14 mouse cellular contexts compared by ENCODE assay signal in genomic region chr7:141770988-141771387, GRCm38 (mm10). TPM values are rescaled to one million over a fixed set of nuclear protein-coding genes. Genes with fewer than 3 reads are reported as not detected.
DNase-seq lines count a peak whose midpoint lies in the region; ATAC-seq and TF ChIP-seq lines count a peak whose summit lies in the region.
"Had no signal": no experiment of that assay in that cellular context is flagged by ENCODE, and none has a peak within 500 bp of the region (broad histone marks: within the 10 kb centered on the region; RNA-seq: fewer than 3 reads in every experiment).

No protein-coding gene starts in this region.

- 84% methylated on average over 8 of the region's 8 CpGs for WGBS in midbrain, embryonic 15.5 days
- 89% methylated on average over 8 of the region's 8 CpGs for WGBS in hindbrain, embryonic 16.5 days
- 88% methylated on average over 8 of the region's 8 CpGs for WGBS in forebrain, embryonic 16.5 days

- H3K27ac ChIP-seq in MEL (ENCODE audit: control insufficient read depth, low read depth, low read length) = peak overlapping the region; percentile 39; the same call in 1 of the 2 replicates
- H3K27ac ChIP-seq in midbrain, embryonic 15.5 days = no peak overlapping the region
- no peak overlapping the region for H3K27ac ChIP-seq in hindbrain, embryonic 16.5 days (ENCODE audit: low read depth, low read length)
- no peak overlapping the region for H3K27ac ChIP-seq in forebrain, embryonic 16.5 days (ENCODE audit: low read length)
- H3K27ac ChIP-seq: hindbrain, embryonic 13.5 days had no signal

- ATAC-seq in G1E (ENCODE audit: extremely low read depth, insufficient number of reproducible peaks, low FRiP score, poor library complexity, severe bottlenecking) = peak; percentile 78
- ATAC-seq in megakaryocyte, adult 5-6 weeks (ENCODE audit: poor library complexity, severe bottlenecking) = peak; percentile 56
- no peak for ATAC-seq in midbrain, embryonic 15.5 days (replicated peaks)
- ATAC-seq in activated CD4-positive, CD25-positive, alpha-beta regulatory T cell, adult 4 months = no peak
- no peak for ATAC-seq in hindbrain, embryonic 16.5 days
- ATAC-seq in forebrain, embryonic 16.5 days = no peak

- no peak overlapping the region for H3K4me2 ChIP-seq in midbrain, embryonic 15.5 days
- no peak overlapping the region for H3K4me2 ChIP-seq in hindbrain, embryonic 16.5 days (ENCODE audit: low read length)
- no peak overlapping the region for H3K4me2 ChIP-seq in forebrain, embryonic 16.5 days (ENCODE audit: low read length)
- H3K4me2 ChIP-seq: hindbrain, embryonic 13.5 days had no signal

- peak; percentile 99 to 100 for TF ChIP-seq EP300 in MEL (IDR thresholded peaks at IDR 0.05; ENCODE audit: low read depth in 1 of 2, low read length in 2 of 2)

- H3K9ac ChIP-seq in MEL (ENCODE audit: control insufficient read depth, low read depth, low read length, poor library complexity, severe bottlenecking) = no peak overlapping the region
- H3K9ac ChIP-seq in midbrain, embryonic 15.5 days = no peak overlapping the region
- no peak overlapping the region for H3K9ac ChIP-seq in hindbrain, embryonic 16.5 days (ENCODE audit: low read depth, low read length)
- no peak overlapping the region for H3K9ac ChIP-seq in forebrain, embryonic 16.5 days (replicated peaks; ENCODE audit: low read depth, low read length)
- H3K9ac ChIP-seq: hindbrain, embryonic 13.5 days had no signal

- H3K4me3 ChIP-seq in G1E (ENCODE audit: low read depth, low read length) = 0 out of 2 replicates have a peak overlapping the region, but pooled peaks have one; percentile 6
- no peak overlapping the region for H3K4me3 ChIP-seq in MEL (ENCODE audit: control insufficient read depth in 1 of 2, insufficient read depth in 1 of 2, low read depth in 2 of 2, low read length in 2 of 2)
- H3K4me3 ChIP-seq in midbrain, embryonic 15.5 days = no peak overlapping the region
- no peak overlapping the region for H3K4me3 ChIP-seq in hindbrain, embryonic 16.5 days (ENCODE audit: low read length)
- H3K4me3 ChIP-seq in forebrain, embryonic 16.5 days (replicated peaks; ENCODE audit: low read length) = no peak overlapping the region
- H3K4me3 ChIP-seq: hindbrain, embryonic 13.5 days had no signal

- TF ChIP-seq RAD21 in MEL (IDR thresholded peaks at IDR 0.05; ENCODE audit: low read depth, low read length) = no peak

- TF ChIP-seq POLR2A in MEL (IDR thresholded peaks at IDR 0.05; ENCODE audit: control insufficient read depth in 1 of 2, insufficient read depth in 1 of 2, low read depth in 1 of 2, low read length in 2 of 2, poor library complexity in 1 of 2) = no peak

- peak; percentile 25 for DNase-seq in G1E (ENCODE audit: low spot score)
- DNase-seq in MEL (ENCODE audit: low read depth, low spot score) = peak; percentile 87
- peak; percentile 11 for DNase-seq in heart, postnatal 4 days
- DNase-seq: cerebellum, postnatal 36 days; kidney, postnatal 4 days; thymus, postnatal 14 days had no signal

- no peaks in the 10 kb centered on the region for H3K9me3 ChIP-seq in G1E (replicated peaks)
- H3K9me3 ChIP-seq in MEL (replicated peaks; ENCODE audit: insufficient read depth, low read length) = no peaks in the 10 kb centered on the region
- H3K9me3 ChIP-seq in midbrain, embryonic 15.5 days = no peaks in the 10 kb centered on the region
- H3K9me3 ChIP-seq in hindbrain, embryonic 16.5 days (ENCODE audit: control insufficient read depth, low read length) = no peaks in the 10 kb centered on the region
- H3K9me3 ChIP-seq in forebrain, embryonic 16.5 days (ENCODE audit: control insufficient read depth, low read length) = no peaks in the 10 kb centered on the region
- H3K9me3 ChIP-seq: hindbrain, embryonic 13.5 days had no signal

- H3K36me3 ChIP-seq in G1E (replicated peaks) (no peaks in the 10 kb centered on the region), MEL (ENCODE audit: control insufficient read depth in 1 of 2, insufficient read depth in 2 of 2, low read length in 2 of 2) (peaks cover 0 to 56% of the 10 kb centered on the region in 2 experiments; a peak in 2 of 4 replicates)
- H3K36me3 ChIP-seq in midbrain, embryonic 15.5 days (replicated peaks) = no peaks in the 10 kb centered on the region
- H3K36me3 ChIP-seq in hindbrain, embryonic 16.5 days (ENCODE audit: control insufficient read depth, insufficient read depth, low read length) = no peaks in the 10 kb centered on the region
- no peaks in the 10 kb centered on the region for H3K36me3 ChIP-seq in forebrain, embryonic 16.5 days (ENCODE audit: control insufficient read depth, insufficient read depth)
- H3K36me3 ChIP-seq: hindbrain, embryonic 13.5 days had no signal

- H3K4me1 ChIP-seq in G1E (ENCODE audit: insufficient read depth, low read depth, low read length) (peaks cover 21% of the 10 kb centered on the region), MEL (ENCODE audit: control insufficient read depth in 1 of 2, insufficient read depth in 2 of 2, low read length in 2 of 2) (peaks cover 48 to 70% of the 10 kb centered on the region in 2 experiments)
- H3K4me1 ChIP-seq in midbrain, embryonic 15.5 days = 0 out of 2 replicates have a peak, but pooled peaks cover 4% of the 10 kb centered on the region
- no peaks in the 10 kb centered on the region for H3K4me1 ChIP-seq in hindbrain, embryonic 16.5 days (ENCODE audit: control insufficient read depth, insufficient read depth, low read depth, low read length)
- peaks cover 4% of the 10 kb centered on the region for H3K4me1 ChIP-seq in forebrain, embryonic 16.5 days (replicated peaks; ENCODE audit: control insufficient read depth, insufficient read depth, low read length)

- H3K27me3 ChIP-seq in G1E (ENCODE audit: insufficient read depth, low read length) (peaks cover 14% of the 10 kb centered on the region), MEL (ENCODE audit: control insufficient read depth in 1 of 2, insufficient read depth in 2 of 2, low read length in 2 of 2) (no peaks in the 10 kb centered on the region)
- no peaks in the 10 kb centered on the region for H3K27me3 ChIP-seq in midbrain, embryonic 15.5 days (replicated peaks)
- H3K27me3 ChIP-seq in hindbrain, embryonic 16.5 days (replicated peaks; ENCODE audit: control insufficient read depth, insufficient read depth, low read length) = no peaks in the 10 kb centered on the region
- no peaks in the 10 kb centered on the region for H3K27me3 ChIP-seq in forebrain, embryonic 16.5 days (replicated peaks; ENCODE audit: control insufficient read depth, insufficient read depth, low read length)
- H3K27me3 ChIP-seq: hindbrain, embryonic 13.5 days had no signal

- TF ChIP-seq CTCF in G1E (IDR thresholded peaks at IDR 0.05; ENCODE audit: low read depth, low read length) (no peak), MEL (IDR thresholded peaks at IDR 0.05 in 2 of 3, conservative IDR thresholded peaks at IDR 0.05 in 1 of 3; ENCODE audit: control insufficient read depth in 1 of 3, insufficient read depth in 1 of 3, low read depth in 2 of 3, low read length in 3 of 3, poor library complexity in 1 of 3, severe bottlenecking in 1 of 3) (no peak)

- H3K79me2 ChIP-seq in MEL (ENCODE audit: control insufficient read depth, insufficient read depth, low read length, poor library complexity) = no peaks in the 10 kb centered on the region

TF ChIP-seq in MEL, 35 proteins besides CTCF, POLR2A, EP300 and RAD21 (continues in another document):
- no peak for TF ChIP-seq ZNF384 (IDR thresholded peaks at IDR 0.05; ENCODE audit: low read depth, low read length)
- TF ChIP-seq MYB (IDR thresholded peaks at IDR 0.05; ENCODE audit: low read depth, low read length) = peak; percentile 73
- TF ChIP-seq NRF1 (IDR thresholded peaks at IDR 0.05; ENCODE audit: insufficient read depth, low read depth, low read length, poor library complexity, severe bottlenecking) = 0 out of 2 replicates have a peak, but pooled peaks have one; percentile 30
- TF ChIP-seq POLR2AphosphoS2 (IDR thresholded peaks at IDR 0.05; ENCODE audit: low read length) = peak; percentile 82
- no peak for TF ChIP-seq E2F4 (IDR thresholded peaks at IDR 0.05; ENCODE audit: borderline replicate concordance, low read depth, low read length)
- TF ChIP-seq RCOR1 (IDR thresholded peaks at IDR 0.05; ENCODE audit: low read depth, low read length) = peak; percentile 96
- peak; percentile 32; the same call in 1 of the 2 replicates for TF ChIP-seq ELF1 (IDR thresholded peaks at IDR 0.05; ENCODE audit: low read depth, low read length)
- TF ChIP-seq CHD2 (IDR thresholded peaks at IDR 0.05; ENCODE audit: low read length) = peak; percentile 65
- peak; percentile 89 for TF ChIP-seq MAFK (IDR thresholded peaks at IDR 0.05; ENCODE audit: borderline replicate concordance, low read depth, low read length)
- peak; percentile 97 for TF ChIP-seq ETS1 (IDR thresholded peaks at IDR 0.05; ENCODE audit: low read depth, low read length)
- peak; percentile 40; the same call in 1 of the 2 replicates for TF ChIP-seq MAX (IDR thresholded peaks at IDR 0.05; ENCODE audit: low read length)
- peak; percentile 16; the same call in 1 of the 2 replicates for TF ChIP-seq ZC3H11A (IDR thresholded peaks at IDR 0.05; ENCODE audit: low read depth, low read length)
- peak; percentile 72; the same call in 1 of the 2 replicates for TF ChIP-seq MYC (IDR thresholded peaks at IDR 0.05; ENCODE audit: low read depth, low read length)
- peak; percentile 100 for TF ChIP-seq GATA1 (IDR thresholded peaks at IDR 0.05; ENCODE audit: low read depth, low read length)
- TF ChIP-seq MEF2A (IDR thresholded peaks at IDR 0.05; ENCODE audit: extremely low read depth, insufficient replicate concordance, low read depth, low read length, poor library complexity, severe bottlenecking) = no peak
- TF ChIP-seq USF2 (IDR thresholded peaks at IDR 0.05; ENCODE audit: borderline replicate concordance in 1 of 2, insufficient read depth in 1 of 2, low read depth in 1 of 2, low read length in 2 of 2) = no peak
- 0 out of 2 replicates have a peak, but pooled peaks have one; percentile 29 for TF ChIP-seq MXI1 (IDR thresholded peaks at IDR 0.05; ENCODE audit: low read depth, low read length)

RNA-seq across cellular contexts. Expression of gene Muc5ac, which starts 17.8 kb away (rescaled TPM):
- not detected in 2 replicates for total RNA-seq in G1E (2014; fragmentation: Nextera tagmentation)
- under 0.01 TPM in 1 of 2 replicates, not detected in the other for total RNA-seq in G1E (2017)
- polyA plus RNA-seq in G1E (2012) = not detected in 2 replicates
- not detected in 2 replicates for total RNA-seq in MEL (2012; rRNA removed)
- polyA plus RNA-seq in MEL (2012; ENCODE audit: insufficient read depth in 1 of 2, insufficient read length in 2 of 2, low read depth in 1 of 2, low replicate concordance in 2 of 2, missing spikeins in 1 of 2) = not detected
- not detected for total RNA-seq in heart, postnatal 4 days (2021)
- not detected in 2 replicates for total RNA-seq in megakaryocyte, adult 5-6 weeks (2015)
- under 0.01 TPM in 1 of 2 replicates, not detected in the other for total RNA-seq in megakaryocyte, adult 5-6 weeks (2017)
- polyA plus RNA-seq in midbrain, embryonic 15.5 days (2015; fragmentation: Nextera tagmentation; extraction: Ambion mirVana) = not detected in 2 replicates
- polyA plus RNA-seq in activated CD4-positive, CD25-positive, alpha-beta regulatory T cell, adult 4 months (2017; shearing (Covaris generic)) = not detected
- not detected in 2 replicates for polyA plus RNA-seq in hindbrain, embryonic 16.5 days (2015; fragmentation: Nextera tagmentation; extraction: Ambion mirVana)
- not detected in 2 replicates for polyA plus RNA-seq in forebrain, embryonic 16.5 days (2015; fragmentation: Nextera tagmentation; extraction: Ambion mirVana)
- total RNA-seq: adrenal gland, adult 18-20 months; gastrocnemius, postnatal 4 days had no signal
- polyA plus RNA-seq: hindbrain, embryonic 13.5 days had no signal

Comparison
In these comparisons a context has a peak if more than half of its experiments do, and no peak if none do; other contexts are left out.
1. ATAC-seq: peak in G1E (single experiment) and megakaryocyte, adult 5-6 weeks (single experiment); none in midbrain, embryonic 15.5 days (single experiment), activated CD4-positive, CD25-positive, alpha-beta regulatory T cell, adult 4 months (single experiment), hindbrain, embryonic 16.5 days (single experiment) and forebrain, embryonic 16.5 days (single experiment).
2. DNase-seq: peak in every context shown above with its lines; median percentile 87 in MEL; 25 in G1E; 11 in heart, postnatal 4 days.